Mouse (Mus musculus) lung, postnatal 0 days (tissue): ENCODE results near the gene Vav3. TPM values are rescaled to one million over a fixed set of nuclear protein-coding genes. Genes with fewer than 3 reads are reported as not detected.

ENCODE experiments used
- ATAC-seq: fragments of 200-750 bp; cut with Nextera tagmentation; 2 replicates; pipeline ENCODE4 v1.8.0; 2017; ENCODE audit warnings: moderate library complexity
- DNase-seq: peaks from one replicate; pipeline ENCODE4 v3.0.0-alpha.2; 2016; ENCODE audit warnings: low spot score
- H3K27ac ChIP-seq: fragments of 300-500 bp; sonication (generic); 2 replicates; pipeline ENCODE4 v1.5.1; 2014; ENCODE audit warnings: antibody characterized with exemption, mild to moderate bottlenecking, low read length, mixed read lengths
- H3K27me3 ChIP-seq: fragments of 300-500 bp; sonication (generic); replicated peaks from 2 replicates; pipeline ENCODE4 v1.6.1; 2014; ENCODE audit warnings: low read length, mixed read lengths; ENCODE audit not compliant: insufficient read depth
- H3K36me3 ChIP-seq: fragments of 300-500 bp; sonication (generic); 2 replicates; pipeline ENCODE4 v1.6.1; 2014; ENCODE audit warnings: low read length, mixed read lengths; ENCODE audit not compliant: insufficient read depth
- H3K4me1 ChIP-seq: fragments of 300-500 bp; sonication (generic); 2 replicates; pipeline ENCODE4 v1.6.1; 2014; ENCODE audit warnings: antibody characterized with exemption, low read depth, low read length, mixed read lengths; ENCODE audit not compliant: insufficient read depth
- H3K4me2 ChIP-seq: fragments of 300-500 bp; sonication (generic); replicated peaks from 2 replicates; pipeline ENCODE4 v1.6.1; 2014; ENCODE audit warnings: low read depth, mild to moderate bottlenecking, low read length, moderate library complexity, mixed read lengths
- H3K4me3 ChIP-seq: fragments of 300-500 bp; sonication (generic); 2 replicates; pipeline ENCODE4 v1.5.1; 2014; ENCODE audit warnings: low read depth, low read length
- H3K9ac ChIP-seq: fragments of 300-500 bp; sonication (generic); replicated peaks from 2 replicates; pipeline ENCODE4 v1.6.1; 2014; ENCODE audit warnings: low read depth, mild to moderate bottlenecking
- H3K9me3 ChIP-seq: fragments of 300-500 bp; sonication (generic); 2 replicates; pipeline ENCODE4 v1.6.1; 2016; ENCODE audit warnings: low read length, mixed read lengths
- CTCF ChIP-seq: IDR thresholded peaks from 2 replicates; pipeline ENCODE4 v1.5.1; 2016; ENCODE audit warnings: antibody characterized with exemption, mild to moderate bottlenecking
- EP300 ChIP-seq: IDR thresholded peaks from 2 replicates; pipeline ENCODE4 v1.6.1; 2016; ENCODE audit warnings: antibody characterized with exemption, mild to moderate bottlenecking, control low read depth
- WGBS: fragments of 180-500 bp; shearing (Covaris S2); extraction: QIAGEN DNeasy Blood & Tissue Kit; methylation state at CpG from one replicate; pipeline ENCODE4 v1.1.7; 2014; 5-methylcytosine and 5-hydroxymethylcytosine counted together
- polyA plus RNA-seq: library from polyadenylated mRNA; unstranded; fragments of >200 nt; fragmentation: Nextera tagmentation; extraction: Ambion mirVana; gene quantifications from 2 replicates; pipeline ENCODE4 v1.2.1, GENCODE M21; 2015

Gene Vav3
- polyA plus RNA-seq, 1 experiment from 2014 or later = 11.9 TPM

- no peaks in the 10 kb centered on the region for H3K36me3 ChIP-seq
- no peaks in the 10 kb centered on the region for H3K9me3 ChIP-seq
- no peak overlapping the region for H3K27ac ChIP-seq
- no peaks in the 10 kb centered on the region for H3K4me1 ChIP-seq
- no peak overlapping the region for H3K4me2 ChIP-seq
- ATAC-seq (no peak), DNase-seq (peak; percentile 52)
- H3K4me3 ChIP-seq = no peak overlapping the region
- no peak overlapping the region for H3K9ac ChIP-seq
- 41% methylated on average over 3 of the region's 3 CpGs for WGBS
- no peak for TF ChIP-seq EP300
- no peaks in the 10 kb centered on the region for H3K27me3 ChIP-seq
Observed at GRCm38 (mm10) chr3:109421019-109421418, 80.6 kb downstream of the Vav3 start.

GRCm38 (mm10) chr3:109423440-109424079, 83.1 kb downstream of the Vav3 start:
- DNase-seq = no peak
- TF ChIP-seq EP300 (no peak), CTCF (no peak)
- H3K27ac ChIP-seq = no peak overlapping the region
- WGBS = 69% methylated on average over 5 of the region's 5 CpGs
- no peaks in the 10 kb centered on the region for H3K9me3 ChIP-seq
- H3K36me3 ChIP-seq = no peaks in the 10 kb centered on the region
- no peak overlapping the region for H3K4me2 ChIP-seq
- no peak for ATAC-seq
- no peaks in the 10 kb centered on the region for H3K27me3 ChIP-seq
- no peak overlapping the region for H3K4me3 ChIP-seq
- no peak overlapping the region for H3K9ac ChIP-seq
- H3K4me1 ChIP-seq = no peaks in the 10 kb centered on the region

- Histone ChIP-seq H3K4me2 (no peak overlapping the region), H3K27ac (no peak overlapping the region), H3K4me3 (no peak overlapping the region), H3K9ac (no peak overlapping the region), H3K9me3 (no peaks in the 10 kb centered on the region), H3K4me1 (no peaks in the 10 kb centered on the region), H3K27me3 (no peaks in the 10 kb centered on the region), H3K36me3 (no peaks in the 10 kb centered on the region)
- ATAC-seq = no peak
- DNase-seq = peak; percentile 7
- TF ChIP-seq EP300 (no peak), CTCF (no peak)
- WGBS = 55% methylated on average over 1 of the region's 1 CpGs
Observed at GRCm38 (mm10) chr3:109431285-109431684, 90.8 kb downstream of the Vav3 start.

GRCm38 (mm10) chr3:109438552-109438951, 98.1 kb downstream of the Vav3 start:
- H3K9ac ChIP-seq = no peak overlapping the region
- no peak for ATAC-seq
- WGBS = 79% methylated on average over 2 of the region's 2 CpGs
- H3K9me3 ChIP-seq = no peaks in the 10 kb centered on the region
- no peaks in the 10 kb centered on the region for H3K36me3 ChIP-seq
- no peaks in the 10 kb centered on the region for H3K4me1 ChIP-seq
- DNase-seq = no peak
- TF ChIP-seq CTCF (no peak), EP300 (no peak)
- no peak overlapping the region for H3K4me3 ChIP-seq
- no peaks in the 10 kb centered on the region for H3K27me3 ChIP-seq
- no peak overlapping the region for H3K27ac ChIP-seq
- no peak overlapping the region for H3K4me2 ChIP-seq

GRCm38 (mm10) chr3:109439253-109439652, 98.8 kb downstream of the Vav3 start:
- Histone ChIP-seq H3K27ac (no peak overlapping the region), H3K4me3 (no peak overlapping the region), H3K4me1 (no peaks in the 10 kb centered on the region), H3K27me3 (no peaks in the 10 kb centered on the region), H3K9me3 (no peaks in the 10 kb centered on the region), H3K9ac (no peak overlapping the region), H3K36me3 (no peaks in the 10 kb centered on the region), H3K4me2 (no peak overlapping the region)
- WGBS = 83% methylated on average over 8 of the region's 8 CpGs
- DNase-seq (no peak), ATAC-seq (no peak)
- TF ChIP-seq EP300 (no peak), CTCF (no peak)

- Histone ChIP-seq H3K27ac (no peak overlapping the region), H3K4me1 (no peaks in the 10 kb centered on the region), H3K9me3 (no peaks in the 10 kb centered on the region), H3K9ac (no peak overlapping the region), H3K4me2 (no peak overlapping the region), H3K36me3 (no peaks in the 10 kb centered on the region), H3K4me3 (no peak overlapping the region), H3K27me3 (no peaks in the 10 kb centered on the region)
- ATAC-seq (no peak), DNase-seq (no peak)
- 82% methylated on average over 6 of the region's 6 CpGs for WGBS
- TF ChIP-seq EP300 (no peak), CTCF (no peak)
Observed at GRCm38 (mm10) chr3:109440001-109440400, 99.5 kb downstream of the Vav3 start.

DNA sequence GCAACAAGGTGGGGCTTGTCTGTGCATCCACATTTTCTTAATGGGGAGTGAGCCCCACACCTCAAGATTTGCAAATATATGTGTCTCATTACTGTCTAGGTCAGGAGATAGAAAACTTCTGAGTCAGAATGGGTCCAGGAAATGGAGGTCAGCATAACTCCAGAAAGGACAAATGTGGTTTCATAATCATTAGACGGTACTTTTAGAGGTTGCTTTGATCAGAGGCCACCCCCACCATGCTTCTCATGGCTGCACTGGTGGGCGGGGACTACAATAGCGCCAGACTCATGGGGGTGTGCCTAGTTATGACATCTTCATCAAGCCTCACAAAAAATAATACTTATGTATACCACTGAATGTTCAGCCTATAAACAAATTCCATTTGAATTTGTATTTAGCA, 103.6 kb downstream of the Vav3 start:
- Histone ChIP-seq H3K4me3 (no peak overlapping the region), H3K4me1 (no peaks in the 10 kb centered on the region), H3K27ac (no peak overlapping the region), H3K9me3 (no peaks in the 10 kb centered on the region), H3K27me3 (no peaks in the 10 kb centered on the region), H3K4me2 (no peak overlapping the region), H3K36me3 (no peaks in the 10 kb centered on the region), H3K9ac (no peak overlapping the region)
- 66% methylated on average over 3 of the region's 3 CpGs for WGBS
- DNase-seq (no peak), ATAC-seq (no peak)
- TF ChIP-seq EP300 (no peak), CTCF (no peak)
